Mouse (Mus musculus) spleen, adult 18-20 months (tissue): ENCODE results near the gene Vmn1r158.
"Not testable (repeated sequence)": the region's sequence is repeated elsewhere in the genome, so short reads cannot be mapped to it uniquely, and the experiment has no call there.

Experiments used
- DNase-seq, 2 experiments: peaks; one replicate each; pipeline ENCODE4 v3.0.0; 2022; ENCODE audit warnings: mixed read lengths in 2 of 2

Vmn1r158 gene

DNA sequence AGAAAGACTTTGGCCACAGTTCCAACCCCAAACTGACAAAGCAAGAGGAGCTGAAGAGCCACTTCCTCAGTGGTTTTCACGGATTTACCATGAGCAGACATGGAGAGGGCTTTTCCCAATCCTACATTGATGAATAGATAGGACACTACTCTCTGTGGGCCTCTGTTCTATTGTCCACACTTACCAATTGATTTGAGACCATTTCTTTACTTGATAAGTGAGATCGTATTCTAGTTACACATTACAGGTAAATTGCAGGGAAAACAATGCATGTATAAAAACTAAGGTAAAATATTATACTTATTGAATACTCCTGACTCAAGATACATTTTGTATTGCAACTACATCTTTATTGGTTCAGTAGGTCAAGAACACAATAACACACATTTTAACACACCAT lies at the start of gene Vmn1r158:
TSS of gene Vmn1r158 (minus strand) at position 101 of the 400 bp plus-strand sequence.
- DNase-seq = not testable (repeated sequence)

- not testable (repeated sequence) for DNase-seq
Measured at GRCm38 (mm10) chr7:22775981-22776380, 14.6 kb downstream of the Vmn1r158 start.

DNA sequence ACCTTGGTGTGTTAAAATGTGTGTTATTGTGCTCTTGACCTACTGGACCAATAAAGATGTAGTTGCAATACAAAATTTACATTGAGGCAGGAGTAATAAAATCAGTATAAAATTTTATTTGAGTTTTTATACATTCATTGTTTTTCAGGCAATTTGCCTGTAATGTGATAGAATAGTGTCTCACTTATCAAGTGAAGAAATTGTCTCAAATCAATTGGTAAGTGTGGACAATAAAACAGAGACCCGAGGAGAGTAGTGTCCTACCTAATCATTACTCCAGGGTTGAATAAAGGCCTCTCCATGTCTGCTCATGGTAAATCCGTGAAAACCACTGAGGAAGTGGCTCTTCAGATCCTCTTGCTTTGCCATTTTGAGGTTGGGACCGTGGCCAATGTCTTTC lies 29.2 kb downstream of the Vmn1r158 start, which contains the start of gene Vmn1r157:
TSS of gene Vmn1r157 (plus strand) at position 301 of the 400 bp plus-strand sequence.
- DNase-seq = not testable (repeated sequence)
